Mouse (Mus musculus): ENCODE data around the gene Pard3b.
"Not testable (repeated sequence)": the region's sequence is repeated elsewhere in the genome, so short reads cannot be mapped to it uniquely, and the experiment has no call there.

Gene Pard3b

GRCm38 (mm10) chr1:62576939-62577590 lies 938.4 kb downstream of the Pard3b start:
- no peak for DNase-seq (ENCODE audit: low spot score in 2 of 2)

GRCm38 (mm10) chr1:62579024-62579765 lies 940.6 kb downstream of the Pard3b start:
- DNase-seq (ENCODE audit: low spot score in 2 of 2): peak; percentile 22 to 23

- DNase-seq (ENCODE audit: low spot score in 2 of 2): no peak
Measured at GRCm38 (mm10) chr1:62580314-62580935, 941.8 kb downstream of the Pard3b start.

- DNase-seq (ENCODE audit: low spot score in 2 of 2): no peak
Measured at GRCm38 (mm10) chr1:62582476-62582875, 943.9 kb downstream of the Pard3b start.

- no peak for DNase-seq (ENCODE audit: low spot score in 2 of 2)
Measured at GRCm38 (mm10) chr1:62587536-62587935, 948.9 kb downstream of the Pard3b start.

GRCm38 (mm10) chr1:62591296-62592031 lies 952.8 kb downstream of the Pard3b start:
- peak; percentile 28 to 60 for DNase-seq (ENCODE audit: low spot score in 2 of 2)

- no peak for DNase-seq (ENCODE audit: low spot score in 2 of 2)
Measured at GRCm38 (mm10) chr1:62595401-62595800, 956.8 kb downstream of the Pard3b start.

GRCm38 (mm10) chr1:62597751-62598400 lies 959.3 kb downstream of the Pard3b start:
- DNase-seq (ENCODE audit: low spot score in 2 of 2): no peak

GRCm38 (mm10) chr1:62598551-62598950 lies 959.9 kb downstream of the Pard3b start:
- no peak for DNase-seq (ENCODE audit: low spot score in 2 of 2)

- DNase-seq (ENCODE audit: low spot score in 2 of 2): not testable (repeated sequence)
Measured at GRCm38 (mm10) chr1:62604644-62605043, 966.0 kb downstream of the Pard3b start.

- DNase-seq (ENCODE audit: low spot score in 2 of 2): no peak
Measured at GRCm38 (mm10) chr1:62618109-62618665, 979.6 kb downstream of the Pard3b start.

GRCm38 (mm10) chr1:62619456-62619855 lies 980.8 kb downstream of the Pard3b start:
- no peak for DNase-seq (ENCODE audit: low spot score in 2 of 2)

GRCm38 (mm10) chr1:62622447-62622846 lies 983.8 kb downstream of the Pard3b start:
- DNase-seq (ENCODE audit: low spot score in 2 of 2): no peak

- no peak for DNase-seq (ENCODE audit: low spot score in 2 of 2)
Measured at GRCm38 (mm10) chr1:62624166-62624565, 985.5 kb downstream of the Pard3b start.

GRCm38 (mm10) chr1:62624836-62625235 lies 986.2 kb downstream of the Pard3b start:
- DNase-seq (ENCODE audit: low spot score in 2 of 2): no peak

- DNase-seq (ENCODE audit: low spot score in 2 of 2): no peak
Measured at GRCm38 (mm10) chr1:62625332-62625731, 986.7 kb downstream of the Pard3b start.

- DNase-seq (ENCODE audit: low spot score in 2 of 2): no peak
Measured at GRCm38 (mm10) chr1:62625819-62626505, 987.3 kb downstream of the Pard3b start.

- DNase-seq (ENCODE audit: low spot score in 2 of 2): peak in 1 of 2 experiments; percentile 6
Measured at GRCm38 (mm10) chr1:62629952-62630351, 991.3 kb downstream of the Pard3b start.

- DNase-seq (ENCODE audit: low spot score in 2 of 2): no peak
Measured at GRCm38 (mm10) chr1:62631511-62632305, 993.1 kb downstream of the Pard3b start.

GRCm38 (mm10) chr1:62632886-62633285 lies 994.3 kb downstream of the Pard3b start:
- DNase-seq (ENCODE audit: low spot score in 2 of 2): no peak
